Mouse (Mus musculus): ENCODE measurements around the gene 2610028H24Rik.

Gene 2610028H24Rik

DNA sequence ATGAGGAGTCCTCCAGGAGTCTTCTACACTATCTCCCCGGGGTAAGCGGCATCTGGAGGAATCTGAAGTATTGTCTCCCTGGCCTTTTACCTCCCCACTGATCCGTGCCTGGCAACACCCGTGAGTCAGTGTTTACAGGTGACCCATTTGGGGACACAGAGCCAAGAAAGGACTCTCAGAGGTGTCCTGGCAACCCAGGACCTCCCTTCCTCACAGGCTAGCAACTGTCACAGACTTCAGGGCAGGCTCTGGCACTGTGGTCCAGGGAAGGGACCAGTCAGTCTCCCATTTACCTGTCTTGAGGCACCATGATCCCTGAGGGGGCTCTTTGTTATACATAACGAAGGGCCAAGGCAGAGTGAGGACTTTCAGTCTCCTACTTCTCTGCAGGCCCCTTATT is at the start of gene 2610028H24Rik:
TSS of gene 2610028H24Rik (plus strand) at position 231 of the 400 bp plus-strand sequence.
- no peak for DNase-seq (ENCODE audit: low read depth, low spot score)

DNA sequence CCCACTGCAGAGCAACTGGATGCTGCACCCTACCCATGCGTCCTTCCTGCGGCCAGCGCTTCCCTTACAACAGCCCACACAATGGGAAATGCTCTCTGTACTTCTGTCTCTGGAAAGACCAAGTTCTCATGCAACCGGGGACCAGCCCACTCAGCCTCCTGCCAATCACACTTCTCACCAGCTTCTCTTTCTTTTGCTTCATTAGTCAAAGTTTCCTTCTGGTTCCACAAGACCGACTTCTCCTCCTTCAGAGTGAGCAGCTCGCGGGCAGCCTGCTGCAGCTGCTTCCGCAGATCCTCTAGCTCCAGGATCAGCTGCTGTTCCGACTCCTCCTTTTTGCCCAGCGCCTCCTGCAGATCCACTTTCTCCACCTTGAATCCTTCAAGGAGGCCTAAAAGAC is 40.4 kb upstream of the 2610028H24Rik start:
- no peak for DNase-seq (ENCODE audit: low read depth, low spot score)

DNA sequence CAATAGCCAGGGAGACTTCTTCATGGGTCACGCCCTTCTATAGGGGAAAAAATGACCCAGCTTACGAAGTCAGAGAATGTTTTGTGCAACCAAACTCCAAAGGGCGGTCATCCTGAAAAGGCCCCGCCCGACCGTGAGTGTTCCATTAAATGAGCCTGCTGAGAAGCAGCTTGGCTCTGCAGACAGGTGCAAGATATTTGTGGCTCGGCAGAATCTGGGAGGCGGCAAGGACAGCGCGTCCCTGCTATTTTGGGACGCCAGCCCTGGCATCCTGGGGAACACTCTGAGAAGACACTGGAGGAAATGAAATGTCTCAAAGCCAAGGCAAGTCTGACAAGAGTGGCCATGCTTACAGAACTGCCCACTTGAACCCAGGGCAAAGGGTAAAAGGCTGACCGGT is 32.1 kb upstream of the 2610028H24Rik start:
- DNase-seq (ENCODE audit: low read depth, low spot score), result no peak

DNA sequence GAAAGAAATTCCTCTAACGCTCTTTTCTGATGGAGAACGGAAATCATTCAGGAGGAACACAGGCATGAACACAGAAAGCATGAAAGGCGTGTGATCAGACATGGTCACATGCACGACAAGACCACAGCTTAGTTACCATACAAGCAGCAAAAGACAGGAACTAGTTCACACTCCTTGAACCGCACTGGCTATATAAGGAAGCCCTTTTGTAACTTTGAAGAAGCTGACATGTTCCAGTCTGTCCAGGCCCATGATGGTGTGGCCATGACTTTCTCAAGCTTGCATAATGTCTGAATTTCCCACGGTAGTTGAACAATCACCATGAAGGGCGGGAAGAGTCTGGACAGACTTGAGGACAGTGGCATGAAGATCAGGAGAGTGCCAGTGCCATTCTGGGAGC is 23.2 kb upstream of the 2610028H24Rik start:
- DNase-seq (ENCODE audit: low read depth, low spot score), result no peak

DNA sequence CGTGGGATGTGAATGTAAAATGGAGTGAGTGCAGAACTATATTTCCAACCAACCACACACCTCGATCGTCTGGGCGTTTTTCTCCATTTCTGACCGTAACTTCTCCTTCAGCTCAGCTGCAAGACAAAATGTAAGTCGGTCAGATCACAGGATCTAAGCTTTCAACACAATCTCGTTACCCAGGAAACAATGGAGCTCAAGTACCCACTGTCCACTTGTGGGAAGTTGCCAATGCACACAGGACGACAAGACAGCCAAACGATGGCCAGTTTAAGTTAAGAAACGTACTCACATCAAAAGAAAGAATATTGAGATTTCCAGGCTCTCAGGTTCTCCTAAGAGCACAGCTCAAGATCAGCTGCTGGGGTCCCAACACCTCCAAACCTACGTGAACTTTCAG is 15.0 kb upstream of the 2610028H24Rik start:
- DNase-seq (ENCODE audit: low read depth, low spot score), result no peak

DNA sequence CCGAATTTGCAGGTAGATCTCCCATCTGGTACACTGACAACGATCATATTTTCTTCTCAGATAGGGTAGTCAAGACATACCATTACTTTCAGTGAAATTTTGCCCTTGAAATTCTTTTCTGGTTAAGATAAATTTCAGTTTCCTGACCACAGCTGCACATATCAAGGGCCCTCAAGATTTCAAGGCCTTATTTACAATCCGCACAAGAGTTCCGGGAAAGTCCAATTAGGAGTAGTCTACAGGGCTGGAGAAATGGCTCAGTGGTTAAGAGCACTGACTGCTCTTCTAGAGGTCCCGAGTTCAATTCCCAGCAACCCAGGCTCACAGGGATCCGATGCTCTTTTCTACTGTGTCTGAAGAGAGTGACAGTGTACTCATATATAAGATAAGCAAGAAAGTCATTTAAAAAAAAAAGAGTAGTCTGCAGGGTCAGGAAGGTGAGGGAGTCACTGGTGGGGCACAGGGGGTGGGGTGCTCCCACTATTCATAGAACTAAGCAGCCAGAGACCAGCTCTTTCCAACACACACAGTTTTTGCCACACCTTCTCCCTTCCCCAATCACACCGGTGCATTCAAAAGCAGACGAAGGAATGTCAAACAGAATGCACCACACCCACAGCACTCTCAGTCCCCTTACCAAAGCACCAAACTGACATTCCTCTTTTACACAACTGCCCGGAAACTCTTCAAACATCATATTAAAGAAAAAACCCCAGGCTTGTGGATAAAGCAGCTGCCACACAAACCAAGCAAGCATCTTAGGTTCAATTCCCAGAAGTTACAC is 9.6 kb upstream of the 2610028H24Rik start:
- no peak for DNase-seq (ENCODE audit: low read depth, low spot score)

DNA sequence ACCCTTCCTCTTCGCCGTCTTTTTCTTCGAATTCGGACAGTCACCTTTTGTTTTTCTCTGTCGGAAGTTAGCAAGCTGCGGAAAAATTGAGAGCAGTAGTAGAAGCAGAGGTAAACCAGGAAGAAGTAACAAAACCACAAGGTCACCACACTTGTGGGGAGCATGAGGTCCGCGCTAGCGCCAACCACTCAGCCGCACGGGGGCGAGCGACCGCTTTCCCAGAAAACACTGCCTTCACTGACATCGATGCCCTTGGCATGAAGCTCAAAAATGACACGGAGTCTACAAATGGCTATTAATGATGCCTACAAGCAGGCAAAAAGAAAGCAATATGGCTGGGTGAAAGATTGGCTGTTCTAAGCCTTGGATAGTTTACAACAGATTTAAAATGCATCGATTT is 8.6 kb upstream of the 2610028H24Rik start, which contains the start of gene AC141477.1:
TSS of gene AC141477.1 (minus strand) at position 164 of the 400 bp plus-strand sequence.
- no peak for DNase-seq (ENCODE audit: low read depth, low spot score)

DNA sequence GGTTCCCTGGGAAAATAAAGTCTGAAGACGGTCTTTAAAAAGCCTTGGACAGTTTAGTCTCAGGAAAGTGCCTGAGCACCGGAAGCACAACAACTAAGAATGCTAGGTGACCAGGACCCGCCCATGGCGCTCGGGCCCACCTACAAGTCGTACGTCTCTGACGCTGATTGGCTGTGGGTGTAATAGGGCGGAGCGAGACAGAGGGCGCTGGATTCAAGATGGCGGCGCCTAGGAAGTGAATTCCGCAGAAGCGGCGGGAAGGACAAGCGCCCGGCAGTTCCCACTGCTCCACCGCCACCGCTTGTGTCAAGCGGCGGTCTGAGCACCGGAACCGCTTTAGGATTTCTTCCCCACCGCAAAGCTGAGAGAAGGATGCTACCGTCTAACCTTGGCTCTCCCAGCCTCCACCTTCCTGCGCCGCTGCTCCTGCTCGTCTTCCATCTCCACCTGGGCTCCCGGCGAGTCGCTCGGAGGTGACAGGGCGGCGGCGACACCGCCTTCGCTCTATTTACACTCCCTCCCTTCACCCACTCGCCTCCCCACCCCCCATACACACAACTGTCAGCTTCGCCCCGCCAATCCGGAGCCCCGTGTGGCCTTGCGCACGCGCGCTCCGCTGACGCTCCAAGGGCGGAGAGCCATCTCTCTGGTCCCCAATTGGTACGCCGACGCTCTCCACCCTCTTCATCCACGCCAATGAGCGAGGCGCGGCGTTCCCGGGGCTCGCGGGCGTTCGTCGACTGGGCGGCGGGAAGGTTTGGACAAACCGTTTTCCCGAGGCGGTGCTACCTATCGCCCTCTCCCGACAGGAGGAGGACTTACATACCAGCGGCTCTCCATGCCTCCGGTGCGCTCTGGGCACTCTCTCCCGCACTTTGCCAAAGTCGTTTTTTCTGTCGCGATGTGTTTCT is 6.4 kb upstream of the 2610028H24Rik start, which contains the start of gene Pcnt:
TSS of gene Pcnt (minus strand) at position 609 of the 911 bp plus-strand sequence.
- DNase-seq (ENCODE audit: low read depth, low spot score), result peak; percentile 97

DNA sequence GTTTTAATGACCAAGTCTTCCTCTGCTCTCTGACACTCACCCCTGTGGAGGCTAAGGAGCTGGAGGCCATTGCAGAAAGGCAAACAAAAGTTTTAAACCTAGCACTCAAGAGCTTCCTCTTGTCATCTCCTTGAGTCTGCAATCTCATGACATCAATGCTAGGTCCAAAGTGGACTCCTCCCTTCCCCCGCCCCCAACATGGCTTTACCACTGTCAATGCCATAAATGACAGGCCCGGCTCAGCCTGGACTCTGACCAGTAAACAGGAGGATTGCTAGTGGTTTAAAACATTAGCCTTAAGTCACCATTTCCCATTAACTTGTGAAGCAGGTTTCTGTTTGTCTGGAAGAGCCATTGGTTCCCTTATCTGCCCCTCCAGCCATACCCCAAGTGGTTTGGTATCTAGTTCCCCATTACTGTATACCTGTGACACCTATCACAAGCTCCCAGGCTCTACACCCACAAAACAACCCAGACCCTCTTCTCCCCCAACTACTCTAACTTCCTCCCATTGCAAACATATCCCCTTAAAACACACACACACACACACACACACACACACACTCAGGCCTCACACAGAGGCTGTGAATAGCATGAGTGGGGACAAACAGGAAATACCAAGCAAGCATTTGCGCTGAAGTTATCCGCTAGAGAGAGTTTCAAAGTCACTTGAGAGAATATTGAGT is 2.7 kb upstream of the 2610028H24Rik start:
- no peak for DNase-seq (ENCODE audit: low read depth, low spot score)

DNA sequence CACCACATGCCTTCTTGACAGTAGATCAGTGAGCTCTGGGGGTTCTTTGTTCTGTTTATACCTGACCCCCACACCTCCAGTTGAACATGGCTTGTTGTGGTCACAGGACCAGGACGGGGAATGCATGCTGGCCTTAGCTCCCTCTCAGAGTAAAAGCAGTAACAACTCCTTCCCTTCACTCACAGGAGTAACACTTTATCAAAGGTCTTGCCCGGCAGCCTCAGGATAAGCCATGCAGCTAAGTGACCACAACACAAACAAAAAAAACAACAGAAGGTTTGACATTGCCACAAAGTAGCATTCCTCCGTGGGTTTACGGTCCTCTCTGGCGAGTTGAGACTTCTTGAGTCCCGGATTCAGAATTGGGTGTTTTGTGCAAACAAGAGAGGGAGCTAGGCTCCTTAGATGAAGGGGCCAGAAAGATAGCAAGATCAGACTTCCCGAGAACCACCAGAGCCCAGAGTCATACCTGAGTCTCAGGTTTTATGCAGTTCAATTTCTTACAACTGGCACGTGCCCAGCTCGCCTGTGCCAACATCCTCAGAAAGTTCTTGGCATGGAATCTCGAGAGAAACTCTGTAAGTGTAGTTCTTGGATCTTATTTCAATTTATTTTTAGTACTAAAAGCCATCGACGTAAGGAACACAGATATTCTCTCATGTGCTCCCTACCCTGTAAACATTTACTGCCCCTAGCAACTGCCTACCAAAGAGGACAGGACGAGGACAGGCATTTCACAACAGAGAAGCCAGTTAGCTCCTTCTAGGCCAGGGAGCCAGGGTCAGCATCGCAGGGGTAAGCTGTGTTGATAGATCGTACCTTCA is 1.3 kb upstream of the 2610028H24Rik start:
- no peak for DNase-seq (ENCODE audit: low read depth, low spot score)

DNA sequence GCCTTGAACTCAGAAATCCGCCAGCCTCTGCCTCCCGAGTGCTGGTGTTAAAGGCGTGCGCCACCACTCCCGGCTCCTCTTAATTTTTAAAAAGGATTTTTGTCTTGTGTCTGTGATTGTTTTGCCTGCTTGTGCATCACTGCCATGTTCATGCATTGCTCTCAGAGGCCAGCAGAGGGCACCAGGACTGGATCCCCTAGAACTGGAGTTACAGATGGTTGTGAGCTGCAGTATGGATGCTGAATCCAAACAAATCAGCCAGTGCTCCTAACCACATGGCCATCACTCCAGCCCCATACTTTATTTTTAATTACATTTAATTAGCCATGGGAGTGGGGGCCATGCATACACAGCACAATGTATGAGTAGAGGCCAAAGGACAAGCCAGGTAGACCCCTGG is 6.4 kb downstream of the 2610028H24Rik start:
- DNase-seq (ENCODE audit: low read depth, low spot score), result peak; percentile 81

DNA sequence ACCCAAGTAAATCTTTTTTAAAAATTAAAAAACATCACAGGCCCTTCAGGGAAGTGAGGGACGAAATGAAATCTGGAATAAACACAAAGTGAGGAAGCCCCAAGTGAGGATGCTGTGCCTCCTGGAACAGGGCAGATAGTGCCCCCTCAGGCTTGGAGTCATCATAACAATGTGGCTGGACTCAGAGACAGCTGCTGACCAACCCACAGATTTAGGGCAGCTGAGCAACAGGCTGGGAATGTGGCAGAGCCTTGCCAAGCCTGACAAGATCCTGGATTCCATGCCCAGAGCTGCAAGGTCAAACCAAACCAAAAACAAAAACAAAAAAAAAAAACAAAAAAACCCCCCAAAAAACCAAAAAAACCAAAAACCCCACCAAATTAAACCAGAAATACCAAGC is 12.4 kb downstream of the 2610028H24Rik start:
- DNase-seq (ENCODE audit: low read depth, low spot score), result peak; percentile 57

DNA sequence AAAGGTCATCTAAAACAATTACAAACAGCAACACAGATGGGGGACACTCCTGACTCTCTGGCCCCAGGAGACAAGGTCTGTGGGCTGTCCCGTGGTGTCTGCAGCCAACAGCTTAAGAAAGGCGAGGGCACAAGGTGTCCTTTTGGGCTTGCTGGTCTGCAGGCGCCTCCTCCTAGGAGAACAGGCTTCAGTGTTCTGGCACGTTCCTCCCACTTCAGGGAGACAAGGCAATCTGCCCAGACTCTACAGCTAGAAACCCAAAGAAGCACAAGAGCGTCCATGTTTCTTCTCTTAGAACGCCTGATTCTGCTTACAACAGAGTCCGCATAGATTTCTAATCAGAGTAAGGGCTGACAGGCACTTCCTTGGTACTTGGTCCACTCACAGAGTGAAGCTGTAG is 13.4 kb downstream of the 2610028H24Rik start:
- DNase-seq (ENCODE audit: low read depth, low spot score), result no peak

DNA sequence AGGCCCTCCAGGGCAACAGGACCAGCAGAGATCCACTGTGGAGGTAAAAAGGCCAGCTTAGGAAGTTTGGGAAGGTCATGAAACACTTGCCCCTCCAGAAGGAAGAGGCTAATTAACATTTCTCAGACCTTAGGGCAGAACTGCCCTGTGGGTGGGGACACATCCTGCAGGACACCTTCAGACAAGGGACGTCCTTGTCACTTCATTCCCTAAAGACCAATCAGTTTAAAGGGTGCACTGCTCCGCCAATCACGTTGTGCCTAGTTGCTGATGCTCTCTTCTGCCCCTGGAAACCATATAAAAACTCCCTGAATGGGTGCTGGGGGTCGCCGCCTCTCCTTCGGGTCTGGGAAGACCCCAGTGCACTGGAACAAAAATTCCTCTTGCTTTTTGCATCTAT is 13.8 kb downstream of the 2610028H24Rik start:
- no peak for DNase-seq (ENCODE audit: low read depth, low spot score)

DNA sequence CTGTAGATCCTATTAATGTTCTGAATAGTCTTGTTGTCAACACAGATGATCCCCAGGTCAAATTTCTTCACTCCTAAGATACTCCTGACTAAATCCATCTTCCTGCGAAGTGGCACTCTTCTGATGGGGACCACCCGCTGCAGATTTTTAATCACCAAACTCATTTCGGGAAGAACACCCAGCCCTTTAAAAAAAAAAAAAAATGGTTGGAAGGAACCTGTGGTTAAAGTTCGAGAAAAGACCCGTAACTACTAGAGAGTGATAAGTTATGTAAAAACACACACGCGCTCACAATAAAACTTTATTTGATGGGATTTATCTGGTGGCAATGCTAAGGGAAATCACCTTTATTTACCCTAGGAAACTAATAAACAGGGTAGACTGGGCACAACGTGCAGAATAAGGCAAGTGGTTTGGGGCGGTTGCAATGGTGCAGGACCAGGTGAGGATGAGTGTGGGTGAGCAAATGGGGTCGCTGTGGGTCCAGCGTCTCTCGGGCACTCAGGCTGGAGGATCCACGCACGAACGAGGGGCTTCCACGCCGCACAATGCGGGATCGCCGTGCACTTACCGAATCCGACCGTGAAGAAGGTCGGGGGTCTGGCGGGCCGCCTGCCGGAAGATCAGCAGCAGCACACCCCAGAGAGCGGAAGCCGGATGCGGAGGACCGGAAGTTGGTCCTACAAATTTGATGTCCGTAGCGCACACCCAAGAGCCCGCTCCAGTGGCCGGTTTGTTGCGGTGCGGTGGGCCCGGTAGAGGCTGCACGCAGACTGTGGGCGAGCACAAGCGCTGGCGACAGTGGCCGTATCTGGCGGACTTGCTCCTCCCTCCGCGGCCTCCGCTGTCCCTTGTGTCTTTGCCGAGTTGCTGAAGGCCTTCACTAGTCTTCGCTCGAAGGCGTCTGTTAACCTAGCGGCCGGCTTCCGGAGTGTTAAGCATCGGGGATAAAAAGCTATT is 19.6 kb downstream of the 2610028H24Rik start, which contains the start of the genes Mcm3ap and Ybey:
TSS of gene Mcm3ap (plus strand) at position 725 of the 960 bp plus-strand sequence.
TSS of gene Ybey (minus strand) at position 912 of the 960 bp plus-strand sequence.
- peak; percentile 93 for DNase-seq (ENCODE audit: low read depth, low spot score)

DNA sequence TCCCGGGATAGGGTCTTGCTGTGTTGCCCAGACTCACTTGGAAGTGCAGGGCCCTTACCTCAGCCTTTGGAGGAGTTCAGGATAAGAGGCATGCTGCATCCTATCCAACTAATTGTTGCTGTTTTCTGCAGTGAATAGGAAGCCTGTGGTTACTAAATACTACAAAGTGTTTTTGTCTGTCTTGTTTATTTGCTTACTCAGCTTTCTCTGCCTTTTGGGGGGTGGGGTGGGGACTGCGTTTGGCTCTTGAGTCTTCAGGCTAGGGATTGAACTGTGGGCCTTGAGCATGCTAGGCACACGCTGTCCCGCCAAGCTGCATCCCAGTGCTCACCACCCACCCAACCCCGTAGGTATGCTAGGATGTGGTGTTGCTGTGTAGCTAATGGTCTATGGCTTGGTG is 24.9 kb downstream of the 2610028H24Rik start:
- DNase-seq (ENCODE audit: low read depth, low spot score), result no peak

DNA sequence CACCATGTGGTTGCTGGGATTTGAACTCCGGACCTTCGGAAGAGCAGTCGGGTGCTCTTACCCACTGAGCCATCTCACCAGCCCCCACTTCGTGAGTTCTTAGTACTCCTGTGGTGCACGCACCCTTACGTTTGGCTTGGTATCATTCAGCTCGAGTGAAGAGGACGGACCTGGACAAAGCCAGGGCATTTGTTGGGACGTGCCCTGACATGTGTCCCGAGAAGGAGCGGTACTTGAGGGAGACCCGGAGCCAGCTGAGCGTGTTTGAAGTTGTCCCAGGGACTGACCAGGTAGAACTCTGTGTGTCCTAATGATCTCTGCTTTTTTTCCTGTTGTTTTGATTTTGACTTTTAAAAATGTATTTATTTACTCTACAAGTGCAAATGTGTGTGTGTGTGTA is 32.0 kb downstream of the 2610028H24Rik start:
- no peak for DNase-seq (ENCODE audit: low read depth, low spot score)

DNA sequence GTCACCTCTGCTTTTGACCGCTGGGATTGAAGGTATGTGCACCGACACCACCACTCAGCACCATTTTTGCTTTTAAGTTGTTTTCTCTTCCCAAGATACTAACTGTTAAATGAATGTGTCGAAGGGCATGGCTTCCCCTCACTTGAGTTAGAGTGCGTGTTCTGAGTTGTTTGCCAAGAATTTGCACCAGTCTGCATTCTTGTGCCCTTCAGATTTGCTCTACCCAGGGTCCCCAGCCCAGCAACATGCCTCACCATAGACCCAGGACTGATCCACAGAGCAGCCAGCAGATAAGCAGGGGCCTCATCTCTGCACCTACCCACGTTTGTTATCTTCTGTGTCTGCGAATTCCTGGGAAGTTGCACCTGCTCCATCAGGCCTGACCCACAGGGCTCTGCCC is 32.6 kb downstream of the 2610028H24Rik start:
- no peak for DNase-seq (ENCODE audit: low read depth, low spot score)

DNA sequence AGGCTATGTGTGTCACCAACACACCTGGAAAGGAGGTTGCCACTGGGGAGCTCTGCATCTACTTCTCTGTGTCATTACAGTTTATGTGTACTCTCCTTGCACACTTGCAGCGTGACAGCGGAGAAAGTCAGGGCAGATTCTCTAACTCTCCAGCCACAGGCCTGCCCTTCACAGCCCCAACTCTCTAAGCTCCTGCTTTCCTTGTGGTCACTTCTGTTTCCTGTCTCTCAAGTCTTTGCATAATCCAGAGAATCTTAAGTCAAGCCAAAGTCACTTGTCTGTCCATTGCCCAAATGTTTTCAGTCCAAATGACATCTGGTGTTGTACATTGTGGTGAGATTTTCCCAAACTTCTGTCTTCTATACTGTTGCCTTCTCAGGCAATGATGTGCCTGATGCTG is 37.4 kb downstream of the 2610028H24Rik start:
- no peak for DNase-seq (ENCODE audit: low read depth, low spot score)

DNA sequence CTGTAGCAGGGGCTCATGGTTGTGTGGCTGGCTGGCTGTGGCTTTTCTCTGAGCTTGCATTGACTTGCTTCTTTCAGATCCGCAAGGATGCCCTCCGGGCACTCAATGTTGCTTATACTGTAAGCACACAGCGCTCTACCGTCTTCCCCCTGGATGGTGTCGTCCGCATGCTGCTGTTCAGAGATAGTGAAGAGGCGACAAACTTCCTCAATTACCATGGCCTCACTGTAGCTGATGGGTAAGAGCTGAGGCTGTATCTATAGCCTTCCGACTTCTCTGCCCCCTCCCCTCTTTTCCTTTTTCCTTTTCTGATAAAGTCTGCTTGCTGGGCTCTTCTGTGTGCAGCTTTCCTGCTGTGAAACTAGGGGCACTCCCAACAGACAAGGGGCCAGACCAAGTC is 39.4 kb downstream of the 2610028H24Rik start:
- no peak for DNase-seq (ENCODE audit: low read depth, low spot score)

Measured in 3T3-L1 (cell line).